Mouse (Mus musculus): ENCODE measurements at regions not wholly inside any gene's neighbourhood (a gene's known extent, or its start where the extent isn't known, plus 50 kb on each side); places are given as distances from the start of the nearest gene placed in this dataset.

- no peak for TF ChIP-seq GABPA (IDR thresholded peaks at IDR 0.05; ENCODE audit: low read depth, low read length)
- no peak for TF ChIP-seq ZNF384 (IDR thresholded peaks at IDR 0.05; ENCODE audit: low read depth, low read length)
- no peak for TF ChIP-seq MAZ (IDR thresholded peaks at IDR 0.05; ENCODE audit: low read depth, low read length)
- TF ChIP-seq ZMIZ1 (IDR thresholded peaks at IDR 0.05; ENCODE audit: low read depth, low read length) = no peak
- no peak for TF ChIP-seq HCFC1 (IDR thresholded peaks at IDR 0.05; ENCODE audit: low read depth, low read length)
- no peak for TF ChIP-seq GATA1 (IDR thresholded peaks at IDR 0.05; ENCODE audit: low read depth, low read length)
Observed at GRCm38 (mm10) chr3:120471878-120472444, 687.7 kb upstream of the Ptbp2 start.

All from MEL (cell line).